Mouse (Mus musculus) small intestine, adult 2 months (tissue): ENCODE measurements around the gene Sirt6.

Experiments used
- CTCF ChIP-seq: fragments of 200-500 bp; IDR thresholded peaks from 2 replicates; pipeline ENCODE4 v1.5.1; 2012; ENCODE audit warnings: low read depth, mild to moderate bottlenecking, control low read depth, inconsistent platforms, low read length, moderate library complexity, mixed read lengths; ENCODE audit not compliant: insufficient replicate concordance, insufficient read length; ENCODE audit errors: extremely low read depth
- POLR2A ChIP-seq: fragments of 200-500 bp; IDR thresholded peaks from 2 replicates; pipeline ENCODE4 v1.6.1; 2012; ENCODE audit warnings: low read depth, mild to moderate bottlenecking, control low read depth, inconsistent platforms, low read length, moderate library complexity

DNA sequence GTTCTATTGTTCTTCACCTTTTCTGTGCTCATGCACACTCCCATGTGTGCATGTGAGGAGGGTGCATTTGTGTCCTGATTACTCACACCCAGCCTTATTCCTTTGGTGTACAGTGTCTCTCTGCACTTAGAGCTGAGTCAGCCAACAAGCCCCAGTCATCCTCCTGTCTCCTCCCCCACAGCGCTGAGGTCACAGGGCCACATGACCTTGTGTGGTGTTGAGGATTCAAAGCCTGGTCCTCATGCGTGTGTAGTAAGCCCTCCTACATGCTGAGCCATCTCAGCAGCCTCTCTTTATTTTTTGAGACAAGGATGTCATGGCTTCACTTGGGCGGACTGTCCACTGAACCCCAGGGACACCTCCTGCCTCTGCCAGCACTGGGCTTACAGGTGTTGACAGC, 14.8 kb downstream of the Sirt6 start:
- TF ChIP-seq CTCF, result no peak
- TF ChIP-seq POLR2A, result no peak
